Mouse (Mus musculus) mouse trophoblast stem cell (cell line): Measurements from ENCODE around the gene Arv1.

Source experiments
- in situ Hi-C, 2 experiments: fragments of 300-500 bp; cut with MseI, MboI; formaldehyde crosslinking; loops; 2 replicates in 1 of 2; 3 replicates in 1 of 2; pipeline ENCODE4 v1.15.1; 2025

Arv1 gene

DNA sequence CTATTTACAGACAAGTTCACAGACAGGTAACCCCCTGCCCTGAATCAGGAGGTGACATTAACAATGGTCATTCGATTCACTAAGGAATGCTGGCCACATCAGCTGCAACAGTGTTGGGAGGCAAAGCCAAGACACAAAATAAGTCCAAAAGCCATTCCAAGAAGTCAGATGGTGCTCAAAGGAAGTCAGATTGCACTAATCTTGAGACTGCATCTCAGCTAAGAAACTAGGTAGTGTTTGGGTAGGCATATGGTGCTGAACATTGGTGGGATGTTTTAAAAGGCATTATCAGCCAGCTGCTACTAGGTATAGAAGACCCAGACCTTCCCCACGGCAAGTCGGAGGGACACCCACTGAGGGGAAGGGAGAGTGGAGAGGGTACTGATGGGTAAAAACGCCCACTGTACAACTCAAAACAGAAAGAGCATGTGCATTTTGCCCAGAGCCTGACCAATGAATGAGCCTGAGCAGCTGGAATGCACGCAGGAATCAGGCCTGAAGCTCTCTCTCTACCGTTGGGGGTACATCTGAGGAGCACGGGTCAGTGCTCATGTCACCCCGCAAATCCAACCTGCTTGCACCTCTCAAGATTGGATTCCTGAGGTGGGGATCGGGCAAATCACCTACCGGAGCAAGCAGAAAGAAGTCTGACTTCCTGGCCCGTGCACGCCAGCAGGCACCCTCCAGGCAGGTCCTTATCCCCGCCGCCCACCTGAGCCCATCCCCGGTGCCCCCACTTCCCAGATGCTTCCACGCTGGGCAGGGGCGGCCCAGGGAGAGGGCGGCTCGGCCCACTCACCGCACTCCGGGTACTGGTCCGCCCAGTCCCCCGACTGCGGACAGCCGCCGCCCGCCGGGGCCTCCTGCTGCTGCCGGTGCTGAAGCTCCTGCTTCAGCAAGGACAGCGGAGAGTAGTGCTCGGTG, 739 bp upstream of the Arv1 start:
- in situ Hi-C loops, result no loop called here

GRCm38 (mm10) chr8:124724301-124724700, 2.4 kb downstream of the Arv1 start:
- in situ Hi-C loops, result no loop called here

- in situ Hi-C loops, result no loop called here
Measured at GRCm38 (mm10) chr8:124732828-124733227, 10.9 kb downstream of the Arv1 start.

DNA sequence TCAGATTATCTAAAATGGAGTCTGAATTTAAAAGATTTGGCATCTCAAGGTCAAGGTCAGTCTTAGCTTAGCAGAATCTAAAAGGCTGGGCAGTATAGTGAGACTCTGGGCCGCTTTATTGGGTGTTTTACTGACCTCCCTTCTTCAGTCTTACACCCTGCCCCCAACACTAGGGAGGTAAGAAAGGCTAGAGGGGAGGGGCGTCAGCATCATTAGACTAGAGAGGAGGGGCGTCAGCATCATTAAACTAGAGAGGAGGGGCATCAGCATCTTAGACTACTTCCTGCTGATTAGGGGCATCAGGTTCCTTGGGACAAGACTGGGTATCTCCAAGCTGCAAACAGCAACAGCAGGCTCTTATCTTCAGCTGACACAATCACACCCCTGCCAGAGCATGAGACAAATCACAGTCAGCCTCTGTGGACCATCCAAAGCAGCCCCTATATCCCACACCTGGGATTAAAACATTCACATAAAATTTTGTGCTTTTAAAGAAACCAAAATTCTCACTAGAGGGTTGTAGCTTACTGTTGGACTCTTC, 13.5 kb downstream of the Arv1 start:
- in situ Hi-C loops, result no loop called here

- in situ Hi-C loops, result no loop called here
Measured at GRCm38 (mm10) chr8:124739268-124739667, 17.3 kb downstream of the Arv1 start.

- in situ Hi-C loops, result no loop called here
Measured at GRCm38 (mm10) chr8:124746661-124747060, 24.7 kb downstream of the Arv1 start.

DNA sequence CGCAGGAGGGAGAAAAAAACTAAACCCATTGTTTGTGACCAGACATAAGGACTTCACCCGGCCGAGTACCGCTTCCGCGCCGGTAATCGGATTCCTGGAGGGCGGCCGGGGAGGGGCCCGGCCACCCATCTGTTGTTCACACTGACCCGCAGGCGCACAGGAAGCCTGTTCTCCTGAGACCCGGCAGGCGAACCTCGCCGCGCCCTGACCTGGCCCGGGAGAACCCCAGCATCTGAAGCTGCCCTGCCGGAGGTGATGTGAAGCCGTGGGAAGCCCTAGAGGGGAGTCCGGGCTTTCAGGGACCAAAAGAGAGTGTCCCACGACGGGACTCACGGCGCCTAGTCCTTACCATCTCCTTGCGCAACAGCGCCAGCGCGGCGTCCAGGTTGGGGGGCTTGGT, 29.3 kb downstream of the Arv1 start:
- in situ Hi-C loops, result no loop called here

DNA sequence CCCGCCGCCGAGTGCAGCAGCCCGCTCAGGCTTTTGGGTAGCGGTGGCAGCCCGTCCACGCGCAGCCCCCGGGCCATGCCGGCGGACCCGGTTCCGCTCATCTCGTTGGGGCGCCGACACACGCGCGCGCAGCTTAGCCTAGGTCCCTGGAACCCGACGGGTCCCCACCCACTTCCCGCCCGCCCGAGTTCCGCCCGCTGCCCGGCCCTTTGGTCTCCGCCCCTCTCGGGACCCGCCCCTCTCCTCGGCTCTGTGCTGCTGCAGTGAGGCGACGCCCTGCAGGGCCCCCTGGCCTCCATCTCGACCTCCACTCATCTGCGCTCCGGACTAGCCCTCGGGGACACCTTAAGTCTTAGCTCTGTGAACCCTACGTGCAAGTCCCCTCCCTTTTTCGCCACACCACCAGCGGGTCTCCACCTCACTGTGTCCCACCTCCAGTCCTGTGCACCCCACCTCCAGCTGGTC, 29.8 kb downstream of the Arv1 start, which contains the start of gene Fam89a:
Gene Fam89a, minus strand, starts transcription at position 124 of the 465 bp plus-strand sequence.
- in situ Hi-C loops, result no loop called here

- in situ Hi-C loops, result no loop called here
Measured at GRCm38 (mm10) chr8:124752325-124752862, 30.5 kb downstream of the Arv1 start.

- in situ Hi-C loops, result no loop called here
Measured at GRCm38 (mm10) chr8:124754101-124754791, 32.3 kb downstream of the Arv1 start.

GRCm38 (mm10) chr8:124754792-124755190, 32.9 kb downstream of the Arv1 start:
- in situ Hi-C loops, result no loop called here

DNA sequence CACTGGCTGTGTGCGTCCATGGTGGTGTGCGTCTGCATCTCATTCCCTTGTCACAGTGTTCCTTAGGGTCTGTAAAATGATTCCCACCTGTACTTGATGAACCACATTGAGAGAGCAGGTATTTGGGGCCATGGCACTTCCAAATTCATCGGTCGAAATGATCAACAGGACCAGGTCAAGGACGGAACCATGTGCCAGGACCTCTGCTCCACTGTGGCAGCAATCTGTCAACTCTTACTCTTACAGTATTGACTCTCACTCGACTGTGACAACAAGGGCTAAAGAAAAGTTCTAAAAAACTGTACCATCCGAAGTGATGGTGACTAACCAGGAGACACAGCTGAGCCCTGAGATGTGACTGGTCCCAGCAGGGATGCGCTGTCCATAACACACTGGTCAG, 33.5 kb downstream of the Arv1 start:
- in situ Hi-C loops, result no loop called here

GRCm38 (mm10) chr8:124756153-124756552, 34.2 kb downstream of the Arv1 start:
- in situ Hi-C loops, result no loop called here

GRCm38 (mm10) chr8:124756601-124757000, 34.7 kb downstream of the Arv1 start:
- in situ Hi-C loops, result no loop called here

- in situ Hi-C loops, result no loop called here
Measured at GRCm38 (mm10) chr8:124758544-124758943, 36.6 kb downstream of the Arv1 start.

- in situ Hi-C loops, result no loop called here
Measured at GRCm38 (mm10) chr8:124763061-124763460, 41.1 kb downstream of the Arv1 start.

- in situ Hi-C loops, result no loop called here
Measured at GRCm38 (mm10) chr8:124772389-124772788, 50.5 kb downstream of the Arv1 start.

DNA sequence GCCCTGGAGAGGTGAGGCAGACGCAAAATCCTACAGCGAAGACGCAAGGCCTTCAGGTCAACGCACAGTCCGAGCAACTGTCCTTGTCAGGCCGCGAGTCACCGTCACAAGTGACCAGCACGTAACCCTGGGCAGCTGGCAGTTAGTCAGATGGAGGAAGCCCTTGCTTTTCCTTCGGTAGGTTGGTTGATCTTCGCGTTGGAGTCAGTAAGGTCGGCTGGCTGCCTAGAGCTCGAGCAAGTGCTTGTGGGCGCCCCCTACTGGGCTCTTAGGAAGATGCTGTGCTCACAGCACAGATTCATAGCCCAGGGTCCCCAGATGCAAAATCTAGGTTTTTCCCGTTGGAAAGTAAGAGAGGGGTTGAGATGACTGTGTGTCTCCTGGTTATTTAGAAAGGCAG, 53.8 kb downstream of the Arv1 start:
- in situ Hi-C loops, result no loop called here

- in situ Hi-C loops, result no loop called here
Measured at GRCm38 (mm10) chr8:124780236-124780635, 58.3 kb downstream of the Arv1 start.

- in situ Hi-C loops, result no loop called here
Measured at GRCm38 (mm10) chr8:124782431-124782830, 60.5 kb downstream of the Arv1 start.

DNA sequence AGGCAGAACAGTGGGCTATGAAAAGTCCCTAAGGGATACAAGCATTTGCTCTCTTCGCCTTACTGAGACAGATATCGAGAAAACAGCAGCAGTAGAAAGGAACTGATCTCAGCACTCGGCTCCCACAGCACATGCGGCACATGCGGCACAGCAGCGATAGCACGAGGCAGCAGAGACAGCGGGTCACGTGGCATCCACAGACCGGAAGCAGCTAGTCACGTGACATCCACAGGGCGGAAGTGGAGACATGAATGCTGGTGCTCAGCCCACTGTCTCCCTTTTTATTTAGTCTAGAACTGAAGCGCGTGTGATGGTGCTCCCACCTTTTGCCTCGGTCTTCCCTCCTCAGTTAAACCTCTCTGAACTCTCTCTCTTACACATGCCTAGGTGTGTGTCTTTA, 61.3 kb downstream of the Arv1 start:
- in situ Hi-C loops, result no loop called here
